Mouse (Mus musculus) central nervous system, embryonic 14 days (tissue): ENCODE measurements around the gene Rimbp3. TPM values are rescaled to one million over a fixed set of nuclear protein-coding genes. Genes with fewer than 3 reads are reported as not detected.

Source experiments
- polyA plus RNA-seq: library from polyadenylated mRNA; depleted of rRNA; stranded (reverse); fragments of >200 nt; gene quantifications from 2 replicates; pipeline ENCODE4 v1.2.3, GENCODE M21; 2012; rRNA removed

Gene Rimbp3
- polyA plus RNA-seq: 1.2 and 1.3 TPM in 2 replicates

GRCm38 (mm10) chr16:17208389-17209361 lies at the start of gene Rimbp3:
Rimbp3 (plus strand) TSS chr16:17208603.

GRCm38 (mm10) chr16:17202549-17202948 lies 5.9 kb upstream of the Rimbp3 start, which contains the start of gene Ube2l3:
Ube2l3 (minus strand) TSS chr16:17202649.

GRCm38 (mm10) chr16:17232794-17233701 lies 24.6 kb downstream of the Rimbp3 start, which contains the start of gene Hic2:
Hic2 (plus strand) TSS chr16:17233572.

Other genes with a start within 250 kb of the Rimbp3 start
- gene Mapk1, start 225.2 kb upstream of the Rimbp3 start, polyA plus RNA-seq: 145 and 164 TPM in 2 replicates
- 68.7 and 87.2 TPM in 2 replicates for gene Ypel1, start 138.9 kb upstream of the Rimbp3 start, polyA plus RNA-seq
- 147 and 154 TPM in 2 replicates for gene Ppil2, start 97.3 kb upstream of the Rimbp3 start, polyA plus RNA-seq
- 42.5 and 55.1 TPM in 2 replicates for gene 2610318N02Rik, start 83.4 kb upstream of the Rimbp3 start, polyA plus RNA-seq
- gene Sdf2l1, start 76.2 kb upstream of the Rimbp3 start, polyA plus RNA-seq: 22.4 and 26.5 TPM in 2 replicates
- gene Ydjc, start 64.0 kb upstream of the Rimbp3 start, polyA plus RNA-seq: 41.3 and 46.8 TPM in 2 replicates
- gene Ccdc116, start 61.4 kb upstream of the Rimbp3 start, polyA plus RNA-seq: 4.1 and 5.1 TPM in 2 replicates
- 121 and 126 TPM in 2 replicates for gene Ube2l3, start 6.0 kb upstream of the Rimbp3 start, polyA plus RNA-seq
- gene Hic2, start 25.0 kb downstream of the Rimbp3 start, polyA plus RNA-seq: 13.1 and 14.2 TPM in 2 replicates
- gene Tmem191c, start 67.5 kb downstream of the Rimbp3 start, polyA plus RNA-seq: 57.6 and 69.3 TPM in 2 replicates
- 1.1 and 1.5 TPM in 2 replicates for gene Serpind1, start 122.8 kb downstream of the Rimbp3 start, polyA plus RNA-seq
- gene Snap29, start 197.4 kb downstream of the Rimbp3 start, polyA plus RNA-seq: 12.6 and 13.4 TPM in 2 replicates
- gene Pi4ka, start 197.7 kb downstream of the Rimbp3 start, polyA plus RNA-seq: 131 and 133 TPM in 2 replicates
- 33.8 and 39.8 TPM in 2 replicates for gene Crkl, start 243.4 kb downstream of the Rimbp3 start, polyA plus RNA-seq